Mouse (Mus musculus) midbrain, embryonic 15.5 days (tissue): Measurements from ENCODE around the gene Gm43517. TPM values are rescaled to one million over a fixed set of nuclear protein-coding genes. Genes with fewer than 3 reads are reported as not detected.

Source experiments
- polyA plus RNA-seq: library from polyadenylated mRNA; unstranded; fragments of >200 nt; fragmentation: Nextera tagmentation; extraction: Ambion mirVana; gene quantifications from 2 replicates; pipeline ENCODE4 v1.2.1, GENCODE M21; 2015

Gm43517 gene
- polyA plus RNA-seq, 1 experiment from 2014 or later: not detected

Other genes with a start within 250 kb of the Gm43517 start
- gene Foxg1, start 2.5 kb upstream of the Gm43517 start, polyA plus RNA-seq: 1.3 and 2.4 TPM in 2 replicates